Mouse (Mus musculus): ENCODE results near the gene Ndufs3.

DNA sequence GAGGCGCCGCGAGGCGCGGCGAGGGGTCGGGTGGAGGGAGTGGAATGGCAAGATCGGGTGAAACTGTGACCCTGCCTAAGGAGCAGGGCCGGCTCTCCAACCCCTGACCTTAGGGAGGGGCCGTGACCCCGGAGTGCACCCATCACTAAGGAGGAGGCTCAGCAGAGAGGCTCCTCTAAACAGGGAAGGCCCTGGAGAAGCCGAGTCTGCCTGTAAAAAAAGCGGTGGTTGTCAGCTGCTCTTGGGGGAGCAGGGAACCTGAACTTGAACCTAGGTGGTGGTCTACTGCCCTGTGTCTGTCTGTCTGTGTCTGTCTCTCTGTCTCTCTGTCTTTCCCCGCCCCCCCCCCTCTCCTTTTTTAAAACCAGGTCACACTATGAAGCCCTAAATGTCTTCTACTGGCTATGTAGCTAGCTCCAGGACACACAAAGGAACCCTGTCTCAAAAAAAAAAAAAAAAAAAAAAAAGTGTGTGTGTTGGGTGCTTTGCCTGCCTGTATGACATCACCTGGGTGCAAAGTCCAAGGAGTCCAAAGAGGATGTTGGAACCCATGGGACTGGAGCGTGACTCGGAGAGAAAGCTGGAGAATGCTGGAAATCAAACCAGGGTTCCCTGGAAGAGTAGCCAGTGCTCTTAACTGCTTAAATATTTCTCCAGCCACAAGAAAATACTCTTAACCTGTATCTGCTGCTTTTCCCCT, 13.5 kb upstream of the Ndufs3 start:
- TF ChIP-seq CTCF (IDR thresholded peaks at IDR 0.05; ENCODE audit: control insufficient read depth, insufficient read depth, low read length) (no peak), POLR2A (IDR thresholded peaks at IDR 0.05; ENCODE audit: borderline replicate concordance, control insufficient read depth, low read depth, low read length) (peak; percentile 6; the same call in 1 of the 2 replicates)
